Mouse (Mus musculus): ENCODE data around the gene Atp5h.
"Not testable (repeated sequence)": the region's sequence is repeated elsewhere in the genome, so short reads cannot be mapped to it uniquely, and the experiment has no call there.

Atp5h gene

GRCm38 (mm10) chr11:115419531-115420237 is at the start of gene Atp5h, which contains the start of gene Kctd2:
Atp5h (minus strand) TSS chr11:115419962.
Kctd2 (plus strand) TSS chr11:115420128.
- DNase-seq = peak; percentile 95

- no peak for DNase-seq
Observed at GRCm38 (mm10) chr11:115467217-115467618, 47.5 kb upstream of the Atp5h start.

DNA sequence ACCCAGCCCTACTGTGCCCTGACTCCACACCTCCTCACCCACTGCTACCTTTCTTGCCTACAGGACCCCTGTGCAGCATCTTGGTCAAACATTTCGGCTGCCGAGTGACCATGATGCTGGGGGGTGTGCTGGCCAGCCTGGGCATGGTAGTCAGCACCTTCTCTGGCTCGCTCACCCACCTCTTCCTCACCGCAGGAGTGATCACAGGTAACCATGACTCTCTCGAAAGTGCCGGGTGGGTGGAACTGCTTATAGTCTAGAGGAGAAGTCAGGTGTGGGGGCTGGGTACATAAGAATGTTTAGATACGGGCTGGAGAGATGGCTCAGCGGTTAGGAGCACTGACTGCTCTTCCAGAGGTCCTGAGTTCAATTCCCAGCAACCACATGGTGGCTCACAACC is 45.1 kb upstream of the Atp5h start:
- DNase-seq = no peak

GRCm38 (mm10) chr11:115463397-115463796 is 43.6 kb upstream of the Atp5h start:
- no peak for DNase-seq

GRCm38 (mm10) chr11:115462243-115462891 is 42.6 kb upstream of the Atp5h start, which contains the start of gene Slc16a5:
Slc16a5 (plus strand) TSS chr11:115462474.
- no peak for DNase-seq

- no peak for DNase-seq
Observed at GRCm38 (mm10) chr11:115461846-115462242, 42.1 kb upstream of the Atp5h start.

DNA sequence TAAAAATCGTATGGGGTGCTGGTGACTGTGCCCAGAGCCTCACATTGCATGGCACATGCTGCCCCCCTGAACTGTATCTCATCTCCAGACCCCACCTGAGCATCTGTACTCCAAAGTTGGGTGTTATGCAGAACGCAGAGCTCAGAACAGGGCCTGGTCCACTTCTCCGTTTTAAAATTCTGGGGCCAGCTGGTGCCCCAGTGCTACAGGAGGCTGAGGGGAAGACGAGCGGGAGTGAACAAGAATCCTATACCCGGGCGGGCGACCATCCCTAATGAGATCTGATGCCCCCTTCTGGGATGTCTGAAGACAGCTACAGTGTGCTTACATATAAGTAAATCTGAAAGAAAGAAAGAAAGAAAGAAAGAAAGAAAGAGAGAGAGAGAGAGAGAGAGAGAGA is 41.2 kb upstream of the Atp5h start:
- DNase-seq = no peak

DNA sequence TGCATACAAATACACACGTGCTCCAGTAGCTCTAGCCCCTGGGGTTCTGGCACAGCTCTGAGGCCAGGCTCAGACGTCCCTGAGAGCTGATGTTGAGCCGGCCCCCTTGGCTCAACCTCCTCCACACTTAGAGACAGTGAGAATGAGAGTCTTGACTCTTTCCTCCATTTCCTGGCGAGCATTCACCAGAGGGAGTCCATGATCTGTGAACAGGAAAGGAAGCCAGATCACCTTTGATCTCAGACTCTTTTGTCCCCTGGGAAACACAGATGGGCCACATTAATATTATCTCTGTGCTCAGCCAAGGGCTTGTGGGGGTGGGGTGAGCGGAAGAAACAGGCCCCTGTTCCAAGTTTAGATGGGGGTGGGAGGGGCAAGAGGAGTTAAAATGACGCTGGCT is 37.6 kb upstream of the Atp5h start:
- no peak for DNase-seq

GRCm38 (mm10) chr11:115456182-115456581 is 36.4 kb upstream of the Atp5h start:
- DNase-seq = no peak

DNA sequence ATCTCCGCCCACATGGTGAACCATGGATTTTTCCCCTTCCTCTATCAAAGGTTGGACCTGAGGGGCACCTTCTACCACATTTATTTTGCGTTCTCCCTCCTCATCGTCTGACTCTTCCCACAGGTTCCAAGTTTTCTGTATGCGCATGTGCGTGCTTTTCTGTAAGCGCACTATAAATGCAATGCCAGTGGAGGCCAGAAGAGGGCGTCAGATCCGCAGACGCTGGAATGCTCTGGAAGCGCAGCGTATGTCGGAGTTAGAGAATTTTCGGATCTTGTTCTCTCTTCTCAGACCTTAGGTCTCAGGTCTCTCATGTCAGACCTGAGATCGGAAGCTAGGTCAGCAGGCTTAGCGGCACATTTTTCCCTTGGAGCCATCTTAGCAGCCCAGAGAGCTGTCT is 35.9 kb upstream of the Atp5h start:
- DNase-seq = no peak

DNA sequence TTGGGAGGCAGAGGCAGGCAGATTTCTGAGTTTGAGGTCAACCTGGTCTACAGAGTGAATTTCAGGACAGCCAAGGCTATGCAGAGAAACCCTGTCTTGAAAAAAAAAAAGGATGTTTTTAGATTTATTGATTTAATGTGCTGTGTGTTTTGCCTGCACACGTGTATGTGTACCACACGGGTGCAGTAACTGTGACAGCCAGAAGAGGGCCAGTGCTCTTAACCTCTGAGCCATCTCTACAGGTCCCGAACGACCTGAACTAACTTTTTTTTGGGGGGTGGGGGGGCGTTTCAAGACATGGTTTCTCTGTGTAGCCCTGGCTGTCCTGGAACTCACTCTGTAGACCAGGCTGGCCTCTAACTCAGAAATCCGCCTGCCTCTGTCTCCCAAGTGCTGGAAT is 35.1 kb upstream of the Atp5h start:
- DNase-seq = not testable (repeated sequence)

DNA sequence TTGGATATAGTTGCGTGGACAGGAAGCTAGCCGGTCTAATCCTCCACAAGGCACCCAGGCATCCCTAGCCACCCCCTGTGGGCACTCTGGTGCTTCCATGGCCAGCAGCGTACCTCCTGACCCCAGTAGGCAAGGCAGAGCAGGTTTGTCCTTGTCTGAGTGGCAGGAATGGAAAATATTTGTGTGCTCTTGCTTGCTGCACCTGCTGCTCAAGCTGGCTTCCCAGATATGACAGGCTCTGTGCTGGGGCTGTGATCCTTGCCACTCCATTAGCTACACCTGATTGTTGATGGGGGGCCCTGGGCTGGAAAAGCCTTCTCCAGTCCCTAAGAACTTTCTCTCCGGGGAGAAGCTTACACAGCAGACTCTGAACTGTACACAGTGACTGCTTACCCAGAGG is 33.5 kb upstream of the Atp5h start:
- DNase-seq = no peak

DNA sequence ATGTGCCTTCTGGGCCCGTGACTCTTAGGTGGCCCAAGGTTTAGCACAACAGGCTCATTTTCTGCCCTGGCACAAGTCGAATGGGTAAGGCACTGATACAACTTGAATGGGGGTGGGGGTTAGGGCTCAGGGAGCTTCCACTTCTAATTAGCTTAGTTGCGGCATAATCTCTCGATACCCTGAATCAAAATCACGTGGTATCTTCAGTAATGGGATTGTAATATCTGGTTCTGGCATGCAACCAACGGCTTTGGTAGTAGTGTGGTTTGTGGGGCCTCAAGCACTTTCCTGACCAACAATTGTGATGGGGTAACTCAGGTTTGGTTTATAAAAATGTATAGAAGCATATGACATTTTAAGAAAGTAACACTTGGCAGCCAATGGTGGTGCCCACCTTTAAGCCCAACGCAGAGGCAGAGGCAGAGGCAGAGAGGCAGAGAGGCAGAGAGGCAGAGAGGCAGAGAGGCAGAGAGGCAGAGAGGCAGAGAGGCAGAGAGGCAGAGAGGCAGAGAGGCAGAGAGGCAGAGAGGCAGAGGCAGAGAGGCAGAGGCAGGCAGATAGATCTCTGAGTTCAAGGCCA is 32.6 kb upstream of the Atp5h start:
- DNase-seq = no peak

GRCm38 (mm10) chr11:115451781-115452241 is 32.0 kb upstream of the Atp5h start:
- no peak for DNase-seq

- no peak for DNase-seq
Observed at GRCm38 (mm10) chr11:115450176-115450575, 30.4 kb upstream of the Atp5h start.

DNA sequence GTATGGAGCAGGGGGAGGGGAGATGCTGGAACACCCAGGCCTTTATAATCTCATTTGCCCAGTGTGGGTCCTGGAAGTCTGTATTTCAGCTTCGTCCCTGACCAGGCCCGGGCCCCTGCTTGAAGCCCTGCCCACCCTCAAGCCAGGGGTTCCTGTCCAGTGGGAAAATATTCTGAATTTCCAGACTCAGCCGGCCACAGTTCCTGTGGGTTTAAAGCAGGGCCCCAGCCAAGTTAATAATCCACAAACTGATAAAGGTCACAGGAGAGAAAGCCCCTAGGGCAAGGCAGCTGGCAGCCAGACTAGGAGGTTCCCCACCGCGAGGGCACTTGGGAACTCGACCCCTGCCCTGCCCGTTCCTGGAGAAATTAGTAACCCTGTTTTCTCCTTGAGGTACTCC is 29.2 kb upstream of the Atp5h start:
- DNase-seq = no peak

DNA sequence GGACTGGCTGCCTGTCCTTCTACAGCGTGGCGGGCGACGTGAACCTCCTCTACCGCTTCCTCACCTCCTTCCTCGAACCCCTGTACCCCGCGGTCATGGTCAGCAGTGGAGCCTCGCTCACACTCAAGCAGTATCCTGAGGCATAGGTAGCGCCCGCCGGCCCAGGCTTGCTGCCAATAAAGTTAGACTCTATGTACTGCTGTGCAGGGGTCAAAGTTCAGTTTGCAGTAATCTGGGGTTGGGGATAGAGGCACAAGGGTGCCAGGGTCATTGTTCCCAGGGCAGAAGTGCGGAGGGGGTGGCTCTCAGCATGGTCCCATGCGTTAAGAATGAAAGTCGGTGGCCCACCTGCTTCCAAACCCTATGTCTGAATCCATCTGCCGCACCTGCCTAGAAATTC is 28.3 kb upstream of the Atp5h start:
- no peak for DNase-seq

- no peak for DNase-seq
Observed at GRCm38 (mm10) chr11:115447321-115447885, 27.6 kb upstream of the Atp5h start.

- no peak for DNase-seq
Observed at GRCm38 (mm10) chr11:115446906-115447305, 27.1 kb upstream of the Atp5h start.

GRCm38 (mm10) chr11:115441417-115441816 is 21.7 kb upstream of the Atp5h start:
- no peak for DNase-seq

DNA sequence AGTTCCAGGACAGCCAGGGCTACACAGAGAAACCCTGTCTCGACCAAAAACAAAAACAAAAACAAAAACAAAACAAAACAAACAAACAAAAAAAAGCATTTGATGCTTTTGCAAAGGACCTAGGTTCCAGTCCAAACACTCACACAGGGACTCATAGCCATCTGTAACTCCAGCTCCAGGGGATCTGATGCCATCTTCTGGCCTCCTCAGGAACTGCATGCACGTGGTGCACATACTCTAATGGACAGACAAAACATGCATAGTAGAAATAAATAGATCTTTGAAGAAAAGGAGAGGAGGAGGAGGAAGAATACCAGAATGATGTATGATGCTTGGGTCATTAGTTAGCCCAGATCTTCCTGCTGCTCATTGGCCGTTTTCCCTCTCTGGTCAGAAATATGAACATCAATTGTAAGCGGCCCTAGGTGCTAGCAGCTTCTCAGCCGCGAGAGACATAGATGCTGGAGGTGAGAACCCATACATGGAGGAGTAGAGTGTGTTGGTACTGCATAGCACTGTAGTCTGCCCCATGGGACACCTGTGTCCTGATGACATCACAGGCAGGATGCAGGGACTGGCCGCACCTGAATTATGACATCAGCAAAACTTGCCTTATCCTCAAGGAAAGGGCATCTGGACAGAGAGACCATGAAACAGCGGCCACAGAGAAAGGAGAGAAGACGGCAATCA is 20.3 kb upstream of the Atp5h start, which contains the start of gene Trim80:
TSS of gene Trim80 (plus strand) at position 640 of the 690 bp plus-strand sequence.
- no peak for DNase-seq

GRCm38 (mm10) chr11:115439326-115439725 is 19.6 kb upstream of the Atp5h start:
- no peak for DNase-seq

- DNase-seq = no peak
Observed at GRCm38 (mm10) chr11:115437571-115438122, 17.9 kb upstream of the Atp5h start.
